Mouse (Mus musculus) intestine, embryonic 15.5 days (tissue): Measurements from ENCODE around the gene Nedd9. TPM values are rescaled to one million over a fixed set of nuclear protein-coding genes. Genes with fewer than 3 reads are reported as not detected.

Source experiments
- ATAC-seq: fragments of 200-750 bp; cut with Nextera tagmentation; 2 replicates; pipeline ENCODE4 v1.8.0; 2017; ENCODE audit warnings: moderate TSS enrichment, moderate library complexity
- H3K27ac ChIP-seq: fragments of 300-500 bp; sonication (generic); 2 replicates; pipeline ENCODE4 v1.5.1; 2015; ENCODE audit warnings: mild to moderate bottlenecking, inconsistent platforms
- H3K27me3 ChIP-seq: fragments of 300-500 bp; sonication (generic); replicated peaks from 2 replicates; pipeline ENCODE4 v1.6.1; 2015; ENCODE audit warnings: inconsistent platforms
- H3K36me3 ChIP-seq: fragments of 300-500 bp; sonication (generic); 2 replicates; pipeline ENCODE4 v1.6.1; 2015; ENCODE audit warnings: inconsistent platforms
- H3K4me1 ChIP-seq: fragments of 300-500 bp; sonication (generic); replicated peaks from 2 replicates; pipeline ENCODE4 v1.6.1; 2015; ENCODE audit warnings: inconsistent platforms
- H3K4me2 ChIP-seq: fragments of 300-500 bp; sonication (generic); replicated peaks from 2 replicates; pipeline ENCODE4 v1.6.1; 2015; ENCODE audit warnings: mild to moderate bottlenecking, inconsistent platforms
- H3K4me3 ChIP-seq: fragments of 300-500 bp; sonication (generic); replicated peaks from 2 replicates; pipeline ENCODE4 v1.5.1; 2015; ENCODE audit warnings: inconsistent platforms
- H3K9ac ChIP-seq: fragments of 300-500 bp; sonication (generic); 2 replicates; pipeline ENCODE4 v1.6.1; 2015; ENCODE audit warnings: inconsistent platforms
- H3K9me3 ChIP-seq: fragments of 300-500 bp; sonication (generic); 2 replicates; pipeline ENCODE4 v1.6.1; 2016; ENCODE audit warnings: inconsistent platforms
- WGBS: fragments of 180-500 bp; shearing (Covaris S2); methylation state at CpG from one replicate; pipeline ENCODE4 v1.1.7; 2015; 5-methylcytosine and 5-hydroxymethylcytosine counted together
- polyA plus RNA-seq: library from polyadenylated mRNA; unstranded; fragments of >200 nt; fragmentation: Nextera tagmentation; extraction: Ambion mirVana; gene quantifications from 2 replicates; pipeline ENCODE4 v1.2.1, GENCODE M21; 2015

Nedd9 gene
- polyA plus RNA-seq, 1 experiment from 2014 or later = 38.4 TPM

- WGBS = 100% methylated on average over 1 of the region's 1 CpGs
- Histone ChIP-seq H3K36me3 (no peaks in the 10 kb centered on the region), H3K9me3 (no peaks in the 10 kb centered on the region), H3K9ac (no peak overlapping the region), H3K27ac (no peak overlapping the region), H3K4me2 (no peak overlapping the region), H3K27me3 (no peaks in the 10 kb centered on the region), H3K4me1 (no peaks in the 10 kb centered on the region), H3K4me3 (no peak overlapping the region)
- no peak for ATAC-seq
Observed at GRCm38 (mm10) chr13:41446591-41446990, 40.6 kb downstream of the Nedd9 start.

- Histone ChIP-seq H3K27ac (no peak overlapping the region), H3K4me3 (no peak overlapping the region)
- WGBS = 96% methylated on average over 3 of the region's 3 CpGs
Observed at GRCm38 (mm10) chr13:41445067-41445808, 41.9 kb downstream of the Nedd9 start.

GRCm38 (mm10) chr13:41444230-41444629 lies 42.9 kb downstream of the Nedd9 start:
- no peaks in the 10 kb centered on the region for H3K27me3 ChIP-seq
- H3K9ac ChIP-seq = no peak overlapping the region
- H3K9me3 ChIP-seq = no peaks in the 10 kb centered on the region
- H3K4me1 ChIP-seq = no peaks in the 10 kb centered on the region
- WGBS = 83% methylated on average over 6 of the region's 6 CpGs
- H3K27ac ChIP-seq = no peak overlapping the region
- ATAC-seq = no peak
- no peak overlapping the region for H3K4me3 ChIP-seq
- H3K4me2 ChIP-seq = no peak overlapping the region
- no peaks in the 10 kb centered on the region for H3K36me3 ChIP-seq

More at GRCm38 (mm10) chr13:41445067-41445808, 41.9 kb downstream of the Nedd9 start:
- no peaks in the 10 kb centered on the region for H3K36me3 ChIP-seq
- H3K9me3 ChIP-seq = no peaks in the 10 kb centered on the region
- no peaks in the 10 kb centered on the region for H3K27me3 ChIP-seq
- no peak overlapping the region for H3K9ac ChIP-seq
- H3K4me2 ChIP-seq = no peak overlapping the region
- ATAC-seq = no peak
- no peaks in the 10 kb centered on the region for H3K4me1 ChIP-seq

GRCm38 (mm10) chr13:41442145-41442544 lies 45.0 kb downstream of the Nedd9 start:
- Histone ChIP-seq H3K4me1 (no peaks in the 10 kb centered on the region), H3K27ac (no peak overlapping the region), H3K4me3 (no peak overlapping the region), H3K4me2 (no peak overlapping the region), H3K9me3 (no peaks in the 10 kb centered on the region), H3K9ac (no peak overlapping the region), H3K36me3 (no peaks in the 10 kb centered on the region), H3K27me3 (no peaks in the 10 kb centered on the region)
- 87% methylated on average over 4 of the region's 4 CpGs for WGBS
- no peak for ATAC-seq

GRCm38 (mm10) chr13:41440205-41440604 lies 47.0 kb downstream of the Nedd9 start:
- Histone ChIP-seq H3K4me1 (0 out of 2 replicates have a peak, but pooled peaks cover 3% of the 10 kb centered on the region), H3K27ac (no peak overlapping the region), H3K27me3 (no peaks in the 10 kb centered on the region), H3K9me3 (no peaks in the 10 kb centered on the region), H3K4me3 (no peak overlapping the region), H3K4me2 (no peak overlapping the region), H3K36me3 (no peaks in the 10 kb centered on the region), H3K9ac (no peak overlapping the region)
- no peak for ATAC-seq
- 96% methylated on average over 1 of the region's 1 CpGs for WGBS

GRCm38 (mm10) chr13:41437390-41437789 lies 49.8 kb downstream of the Nedd9 start:
- no peaks in the 10 kb centered on the region for H3K9me3 ChIP-seq
- WGBS = 81% methylated on average over 2 of the region's 2 CpGs
- no peak overlapping the region for H3K9ac ChIP-seq
- H3K4me2 ChIP-seq = no peak overlapping the region
- no peak overlapping the region for H3K4me3 ChIP-seq
- ATAC-seq = no peak
- no peaks in the 10 kb centered on the region for H3K27me3 ChIP-seq
- no peaks in the 10 kb centered on the region for H3K36me3 ChIP-seq
- no peak overlapping the region for H3K27ac ChIP-seq
- H3K4me1 ChIP-seq = 0 out of 2 replicates have a peak, but pooled peaks cover 3% of the 10 kb centered on the region

GRCm38 (mm10) chr13:41436731-41437130 lies 50.4 kb downstream of the Nedd9 start:
- 63% methylated on average over 5 of the region's 5 CpGs for WGBS
- Histone ChIP-seq H3K27me3 (no peaks in the 10 kb centered on the region), H3K4me2 (no peak overlapping the region), H3K4me3 (no peak overlapping the region), H3K27ac (no peak overlapping the region), H3K9ac (no peak overlapping the region), H3K9me3 (no peaks in the 10 kb centered on the region), H3K36me3 (no peaks in the 10 kb centered on the region), H3K4me1 (0 out of 2 replicates have a peak, but pooled peaks cover 3% of the 10 kb centered on the region)
- no peak for ATAC-seq

- Histone ChIP-seq H3K36me3 (no peaks in the 10 kb centered on the region), H3K27me3 (no peaks in the 10 kb centered on the region), H3K4me3 (no peak overlapping the region), H3K27ac (no peak overlapping the region), H3K9ac (no peak overlapping the region), H3K4me1 (0 out of 2 replicates have a peak, but pooled peaks cover 3% of the 10 kb centered on the region), H3K9me3 (no peaks in the 10 kb centered on the region), H3K4me2 (no peak overlapping the region)
- ATAC-seq = no peak
- 82% methylated on average over 6 of the region's 6 CpGs for WGBS
Observed at GRCm38 (mm10) chr13:41433201-41433600, 54.0 kb downstream of the Nedd9 start.

- WGBS = 82% methylated on average over 3 of the region's 3 CpGs
- Histone ChIP-seq H3K4me2 (no peak overlapping the region), H3K4me3 (no peak overlapping the region), H3K4me1 (0 out of 2 replicates have a peak, but pooled peaks cover 2% of the 10 kb centered on the region), H3K36me3 (no peaks in the 10 kb centered on the region), H3K27me3 (no peaks in the 10 kb centered on the region), H3K27ac (no peak overlapping the region), H3K9me3 (no peaks in the 10 kb centered on the region), H3K9ac (no peak overlapping the region)
- no peak for ATAC-seq
Observed at GRCm38 (mm10) chr13:41431795-41432194, 55.4 kb downstream of the Nedd9 start.

GRCm38 (mm10) chr13:41427046-41427445 lies 60.1 kb downstream of the Nedd9 start:
- H3K9me3 ChIP-seq = no peaks in the 10 kb centered on the region
- no peak overlapping the region for H3K4me3 ChIP-seq
- WGBS = 78% methylated on average over 3 of the region's 3 CpGs
- no peak overlapping the region for H3K27ac ChIP-seq
- no peak for ATAC-seq
- H3K27me3 ChIP-seq = no peaks in the 10 kb centered on the region
- no peak overlapping the region for H3K4me2 ChIP-seq
- peaks cover 6% of the 10 kb centered on the region for H3K4me1 ChIP-seq
- no peak overlapping the region for H3K9ac ChIP-seq
- H3K36me3 ChIP-seq = no peaks in the 10 kb centered on the region

GRCm38 (mm10) chr13:41423463-41424074 lies 63.6 kb downstream of the Nedd9 start:
- H3K4me1 ChIP-seq = peaks cover 6% of the 10 kb centered on the region
- H3K36me3 ChIP-seq = no peaks in the 10 kb centered on the region
- no peak overlapping the region for H3K9ac ChIP-seq
- WGBS = 46% methylated on average over 10 of the region's 10 CpGs
- H3K4me3 ChIP-seq = no peak overlapping the region
- H3K27ac ChIP-seq = peak overlapping the region; percentile 56
- peak; percentile 95 for ATAC-seq
- no peaks in the 10 kb centered on the region for H3K27me3 ChIP-seq
- H3K9me3 ChIP-seq = no peaks in the 10 kb centered on the region
- no peak overlapping the region for H3K4me2 ChIP-seq

GRCm38 (mm10) chr13:41422581-41422980 lies 64.6 kb downstream of the Nedd9 start:
- 76% methylated on average over 5 of the region's 5 CpGs for WGBS
- no peak overlapping the region for H3K27ac ChIP-seq
- H3K9me3 ChIP-seq = no peaks in the 10 kb centered on the region
- no peaks in the 10 kb centered on the region for H3K36me3 ChIP-seq
- no peak overlapping the region for H3K4me3 ChIP-seq
- no peak for ATAC-seq
- no peak overlapping the region for H3K4me2 ChIP-seq
- no peaks in the 10 kb centered on the region for H3K27me3 ChIP-seq
- H3K4me1 ChIP-seq = peaks cover 6% of the 10 kb centered on the region
- H3K9ac ChIP-seq = no peak overlapping the region

GRCm38 (mm10) chr13:41420376-41420775 lies 66.8 kb downstream of the Nedd9 start:
- 75% methylated on average over 4 of the region's 4 CpGs for WGBS
- H3K4me2 ChIP-seq = no peak overlapping the region
- H3K4me3 ChIP-seq = no peak overlapping the region
- no peak for ATAC-seq
- H3K4me1 ChIP-seq = peaks cover 6% of the 10 kb centered on the region
- H3K27ac ChIP-seq = no peak overlapping the region
- no peaks in the 10 kb centered on the region for H3K36me3 ChIP-seq
- no peaks in the 10 kb centered on the region for H3K9me3 ChIP-seq
- H3K9ac ChIP-seq = no peak overlapping the region
- no peaks in the 10 kb centered on the region for H3K27me3 ChIP-seq
